Mouse (Mus musculus): ENCODE data around the gene Marveld3. TPM values are rescaled to one million over a fixed set of nuclear protein-coding genes. Genes with fewer than 3 reads are reported as not detected.

Marveld3 gene
- polyA plus RNA-seq, 1 experiment = not detected

- Histone ChIP-seq H3K4me1 (ENCODE audit: control insufficient read depth, insufficient read depth, low read length) (no peaks in the 10 kb centered on the region), H3K27ac (ENCODE audit: insufficient read depth, low read depth, low read length) (no peak overlapping the region)
- TF ChIP-seq POLR2A (IDR thresholded peaks at IDR 0.05; ENCODE audit: borderline replicate concordance, low read depth, low read length) (no peak), CTCF (IDR thresholded peaks at IDR 0.05; ENCODE audit: low read depth, low read length) (no peak)
Observed at GRCm38 (mm10) chr8:109972901-109973300, 10.9 kb upstream of the Marveld3 start.

GRCm38 (mm10) chr8:109970323-109970722 is 8.3 kb upstream of the Marveld3 start:
- Histone ChIP-seq H3K4me1 (ENCODE audit: control insufficient read depth, insufficient read depth, low read length) (no peaks in the 10 kb centered on the region), H3K27ac (ENCODE audit: insufficient read depth, low read depth, low read length) (no peak overlapping the region), H3K4me3 (ENCODE audit: insufficient read depth, low read length) (no peak overlapping the region)
- TF ChIP-seq POLR2A (IDR thresholded peaks at IDR 0.05; ENCODE audit: borderline replicate concordance, low read depth, low read length) (no peak), CTCF (IDR thresholded peaks at IDR 0.05; ENCODE audit: low read depth, low read length) (no peak)

More at GRCm38 (mm10) chr8:109972901-109973300, 10.9 kb upstream of the Marveld3 start:
- H3K4me3 ChIP-seq (ENCODE audit: insufficient read depth, low read length) = no peak overlapping the region

DNA sequence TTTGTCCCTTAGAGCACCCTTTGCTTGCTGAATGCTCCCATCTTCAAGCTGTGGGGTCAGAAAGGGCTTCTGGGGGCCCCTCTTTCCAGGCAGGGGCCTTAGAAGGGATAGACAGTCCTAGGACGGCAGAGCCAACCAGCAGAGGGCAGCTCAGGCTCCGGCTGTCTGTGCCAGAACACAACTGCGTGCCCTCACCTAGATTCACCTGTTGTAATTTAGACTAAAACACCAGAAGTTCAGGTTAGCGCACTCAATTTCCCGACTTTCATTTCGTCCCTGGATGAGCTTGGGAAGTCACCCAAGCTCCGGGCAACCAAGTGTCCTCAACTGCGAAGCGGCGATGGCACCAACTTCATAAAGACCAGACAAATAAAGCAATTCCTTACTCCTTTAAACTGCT is 6.8 kb upstream of the Marveld3 start:
- TF ChIP-seq POLR2A (IDR thresholded peaks at IDR 0.05; ENCODE audit: borderline replicate concordance, low read depth, low read length) = no peak
- TF ChIP-seq CTCF (IDR thresholded peaks at IDR 0.05; ENCODE audit: low read depth, low read length) = no peak
- Histone ChIP-seq H3K4me1 (ENCODE audit: control insufficient read depth, insufficient read depth, low read length) (no peaks in the 10 kb centered on the region), H3K4me3 (ENCODE audit: insufficient read depth, low read length) (no peak overlapping the region), H3K27ac (ENCODE audit: insufficient read depth, low read depth, low read length) (no peak overlapping the region)

DNA sequence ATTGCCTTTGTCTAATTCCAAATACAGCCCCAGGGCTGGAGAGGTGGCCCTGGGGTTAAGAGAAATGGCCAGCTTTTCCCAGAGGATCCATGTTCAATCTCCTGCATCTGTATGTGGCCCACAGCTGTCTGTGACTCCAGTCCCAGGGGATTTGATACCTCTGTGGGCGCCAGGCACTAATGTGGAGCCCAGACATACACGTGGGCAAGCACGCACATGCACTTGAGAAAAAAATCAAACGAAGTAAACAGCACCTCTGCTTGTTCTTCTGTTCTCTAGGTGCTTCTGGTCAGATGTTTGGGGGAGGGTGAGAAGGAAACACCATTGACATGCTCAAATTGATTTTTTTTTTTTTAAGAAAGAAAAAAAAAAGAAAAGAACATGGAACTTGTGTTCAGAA is 2.1 kb upstream of the Marveld3 start:
- TF ChIP-seq CTCF (IDR thresholded peaks at IDR 0.05; ENCODE audit: low read depth, low read length) (no peak), POLR2A (IDR thresholded peaks at IDR 0.05; ENCODE audit: borderline replicate concordance, low read depth, low read length) (no peak)
- Histone ChIP-seq H3K27ac (ENCODE audit: insufficient read depth, low read depth, low read length) (no peak overlapping the region), H3K4me1 (ENCODE audit: control insufficient read depth, insufficient read depth, low read length) (no peaks in the 10 kb centered on the region), H3K4me3 (ENCODE audit: insufficient read depth, low read length) (no peak overlapping the region)

GRCm38 (mm10) chr8:109963421-109963820 is 1.4 kb upstream of the Marveld3 start:
- H3K4me3 ChIP-seq (ENCODE audit: insufficient read depth, low read length) = no peak overlapping the region

GRCm38 (mm10) chr8:109962896-109963295 is 893 bp upstream of the Marveld3 start:
- Histone ChIP-seq H3K4me1 (ENCODE audit: control insufficient read depth, insufficient read depth, low read length) (no peaks in the 10 kb centered on the region), H3K27ac (ENCODE audit: insufficient read depth, low read depth, low read length) (no peak overlapping the region), H3K4me3 (ENCODE audit: insufficient read depth, low read length) (no peak overlapping the region)
- TF ChIP-seq CTCF (IDR thresholded peaks at IDR 0.05; ENCODE audit: low read depth, low read length) (no peak), POLR2A (IDR thresholded peaks at IDR 0.05; ENCODE audit: borderline replicate concordance, low read depth, low read length) (no peak)

More at GRCm38 (mm10) chr8:109963421-109963820, 1.4 kb upstream of the Marveld3 start:
- no peaks in the 10 kb centered on the region for H3K4me1 ChIP-seq (ENCODE audit: control insufficient read depth, insufficient read depth, low read length)
- H3K27ac ChIP-seq (ENCODE audit: insufficient read depth, low read depth, low read length) = no peak overlapping the region
- TF ChIP-seq CTCF (IDR thresholded peaks at IDR 0.05; ENCODE audit: low read depth, low read length) = no peak
- TF ChIP-seq POLR2A (IDR thresholded peaks at IDR 0.05; ENCODE audit: borderline replicate concordance, low read depth, low read length) = no peak

DNA sequence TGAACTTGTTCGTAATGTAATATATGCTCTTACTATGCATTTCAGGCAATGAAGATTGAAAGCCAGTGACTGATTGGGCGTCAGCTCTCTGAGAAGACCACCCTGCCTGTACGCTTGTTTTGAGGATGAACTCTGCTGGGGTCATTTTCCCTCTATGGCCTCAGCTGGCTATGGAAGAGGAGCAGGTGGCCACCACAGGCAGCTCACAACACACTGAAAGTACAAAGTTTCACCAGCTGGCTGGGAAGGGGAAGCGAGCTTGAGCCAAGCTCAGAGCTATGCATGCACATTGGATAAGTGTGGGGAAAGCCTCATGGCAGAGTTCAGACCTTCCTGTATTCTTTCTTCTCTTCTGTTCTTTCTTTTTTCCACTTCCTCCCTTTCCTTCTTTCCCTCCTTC is 2.9 kb downstream of the Marveld3 start:
- no peak overlapping the region for H3K4me3 ChIP-seq (ENCODE audit: insufficient read depth, low read length)
- TF ChIP-seq CTCF (IDR thresholded peaks at IDR 0.05; ENCODE audit: low read depth, low read length) (no peak), POLR2A (IDR thresholded peaks at IDR 0.05; ENCODE audit: borderline replicate concordance, low read depth, low read length) (no peak)

DNA sequence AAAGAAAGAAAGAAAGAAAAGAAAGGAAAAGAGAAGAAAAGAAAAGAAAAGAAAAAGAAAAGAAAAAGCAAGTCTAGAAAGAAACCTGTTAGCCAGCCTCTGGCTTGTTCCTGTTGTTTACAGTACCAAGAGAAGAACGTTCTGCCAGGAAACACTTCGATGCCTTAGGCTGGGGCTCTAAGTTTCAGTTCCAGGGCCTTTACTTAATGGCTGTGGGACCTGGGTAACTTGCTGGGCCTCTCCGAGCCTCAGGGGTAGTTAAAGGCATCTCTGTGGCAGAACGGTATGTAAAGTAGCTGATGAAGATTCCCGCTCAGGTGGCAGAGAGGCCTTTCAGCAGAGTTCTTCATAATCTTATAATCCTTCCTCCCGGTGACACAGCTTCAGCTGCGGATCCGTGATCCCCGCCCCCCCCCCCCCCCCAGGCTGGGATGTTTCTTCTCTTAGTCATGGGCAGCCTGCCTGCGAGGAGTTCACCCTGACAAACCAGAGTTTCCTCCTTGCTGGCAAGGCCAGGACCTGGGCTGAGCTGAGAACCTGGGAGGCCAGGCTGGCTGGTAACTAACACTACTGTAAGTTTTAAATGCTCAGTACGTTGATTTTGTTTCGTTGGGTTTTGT is 3.9 kb downstream of the Marveld3 start:
- peaks cover 9% of the 10 kb centered on the region; the same call in 1 of the 2 replicates for H3K4me1 ChIP-seq (ENCODE audit: control insufficient read depth, insufficient read depth, low read length)
- H3K27ac ChIP-seq (ENCODE audit: insufficient read depth, low read depth, low read length) = no peak overlapping the region
- TF ChIP-seq POLR2A (IDR thresholded peaks at IDR 0.05; ENCODE audit: borderline replicate concordance, low read depth, low read length) (no peak), CTCF (IDR thresholded peaks at IDR 0.05; ENCODE audit: low read depth, low read length) (no peak)
- H3K4me3 ChIP-seq (ENCODE audit: insufficient read depth, low read length) = no peak overlapping the region

More for the DNA sequence above, 2.9 kb downstream of the Marveld3 start:
- Histone ChIP-seq H3K4me1 (ENCODE audit: control insufficient read depth, insufficient read depth, low read length) (peaks cover 9% of the 10 kb centered on the region; the same call in 1 of the 2 replicates), H3K27ac (ENCODE audit: insufficient read depth, low read depth, low read length) (no peak overlapping the region)

- no peak overlapping the region for H3K4me3 ChIP-seq (ENCODE audit: insufficient read depth, low read length)
- H3K27ac ChIP-seq (ENCODE audit: insufficient read depth, low read depth, low read length) = no peak overlapping the region
- TF ChIP-seq CTCF (IDR thresholded peaks at IDR 0.05; ENCODE audit: low read depth, low read length) = no peak
- TF ChIP-seq POLR2A (IDR thresholded peaks at IDR 0.05; ENCODE audit: borderline replicate concordance, low read depth, low read length) = no peak
- peaks cover 9% of the 10 kb centered on the region; the same call in 1 of the 2 replicates for H3K4me1 ChIP-seq (ENCODE audit: control insufficient read depth, insufficient read depth, low read length)
Observed at GRCm38 (mm10) chr8:109957167-109958028, 4.6 kb downstream of the Marveld3 start.

GRCm38 (mm10) chr8:109954486-109954948 is 7.5 kb downstream of the Marveld3 start:
- H3K27ac ChIP-seq (ENCODE audit: insufficient read depth, low read depth, low read length) = no peak overlapping the region
- H3K4me3 ChIP-seq (ENCODE audit: insufficient read depth, low read length) = no peak overlapping the region
- TF ChIP-seq POLR2A (IDR thresholded peaks at IDR 0.05; ENCODE audit: borderline replicate concordance, low read depth, low read length) (no peak), CTCF (IDR thresholded peaks at IDR 0.05; ENCODE audit: low read depth, low read length) (no peak)
- peaks cover 9% of the 10 kb centered on the region; the same call in 1 of the 2 replicates for H3K4me1 ChIP-seq (ENCODE audit: control insufficient read depth, insufficient read depth, low read length)
